In the genomic region with DNA sequence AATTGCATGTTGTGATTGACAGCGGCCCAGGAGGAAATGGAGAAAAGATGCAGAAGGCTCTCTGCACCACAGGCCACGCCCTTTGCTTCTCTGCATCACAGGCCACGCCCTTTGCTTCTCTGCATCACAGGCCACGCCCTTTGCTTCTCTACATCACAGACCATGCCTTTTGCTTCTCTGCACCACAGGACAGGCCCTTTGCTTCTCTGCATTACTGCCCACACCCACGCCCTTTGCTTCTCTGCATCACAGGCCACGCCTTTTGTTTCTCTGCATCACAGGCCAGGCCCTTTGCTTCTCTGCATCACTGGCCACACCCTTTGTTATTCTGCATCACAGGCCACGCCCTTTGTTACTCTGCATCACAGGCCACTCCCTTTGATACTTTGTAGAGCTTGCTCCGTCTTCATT, we compare ENCODE assay signal across 21 mouse cellular contexts.
DNase-seq lines count a peak whose midpoint lies in the region; ATAC-seq lines count a peak whose summit lies in the region.
"Had no signal": no experiment of that assay in that cellular context is flagged by ENCODE, and none has a peak within 500 bp of the region (broad histone marks: within the 10 kb centered on the region; RNA-seq: fewer than 3 reads in every experiment).

No protein-coding gene starts in this region.

- no peaks in the 10 kb centered on the region for H3K27me3 ChIP-seq in liver, embryonic 11.5 days (replicated peaks; ENCODE audit: control insufficient read depth, insufficient read depth, low read length)
- H3K27me3 ChIP-seq: forebrain, embryonic 13.5 days; limb, embryonic 13.5 days; midbrain, embryonic 13.5 days had no signal

- H3K4me1 ChIP-seq in liver, embryonic 11.5 days (replicated peaks; ENCODE audit: control insufficient read depth, insufficient read depth, low read length), result no peaks in the 10 kb centered on the region
- H3K4me1 ChIP-seq: limb, embryonic 13.5 days had no signal

- peak; percentile 31; the same call in 1 of the 2 replicates for ATAC-seq in liver, embryonic 11.5 days (replicated peaks; ENCODE audit: low FRiP score)
- ATAC-seq in common myeloid progenitor, adult 5-6 weeks (replicated peaks; ENCODE audit: low read depth, poor library complexity, severe bottlenecking), result peak; percentile 83
- ATAC-seq: forebrain, embryonic 13.5 days; midbrain, embryonic 13.5 days had no signal

- H3K4me3 ChIP-seq in liver, embryonic 11.5 days (ENCODE audit: low read depth, low read length), result no peak overlapping the region
- H3K4me3 ChIP-seq: embryonic facial prominence, embryonic 10.5 days; forebrain, embryonic 13.5 days; layer of hippocampus, adult 2 months; limb, embryonic 13.5 days; midbrain, embryonic 13.5 days had no signal

- H3K9ac ChIP-seq in liver, embryonic 11.5 days (ENCODE audit: low read depth, low read length), result no peak overlapping the region
- H3K9ac ChIP-seq: forebrain, embryonic 13.5 days; limb, embryonic 13.5 days; midbrain, embryonic 13.5 days had no signal

- WGBS in liver, embryonic 11.5 days, result 81% methylated on average over 8 of the region's 8 CpGs

- H3K4me2 ChIP-seq in liver, embryonic 11.5 days, result no peak overlapping the region
- H3K4me2 ChIP-seq: forebrain, embryonic 13.5 days; limb, embryonic 13.5 days; midbrain, embryonic 13.5 days had no signal

- no peak overlapping the region for H3K27ac ChIP-seq in liver, embryonic 11.5 days (ENCODE audit: low read depth, low read length)
- H3K27ac ChIP-seq: embryonic facial prominence, embryonic 10.5 days; forebrain, embryonic 13.5 days; kidney, postnatal 0 days; layer of hippocampus, adult 2 months; limb, embryonic 13.5 days; midbrain, embryonic 13.5 days had no signal

- no peaks in the 10 kb centered on the region for H3K36me3 ChIP-seq in liver, embryonic 11.5 days (ENCODE audit: control insufficient read depth, insufficient read depth, low read length)
- H3K36me3 ChIP-seq: embryonic facial prominence, embryonic 10.5 days; G1E; limb, embryonic 13.5 days; midbrain, embryonic 13.5 days had no signal

- DNase-seq in liver, embryonic 11.5 days (ENCODE audit: low spot score), result no peak
- no peak for DNase-seq in liver
- DNase-seq in CD4-positive, CD25-positive, alpha-beta regulatory T cell, adult 2 months (ENCODE audit: low read depth, low spot score), result peak; percentile 64
- peak; percentile 43 for DNase-seq in naive thymus-derived CD4-positive, alpha-beta T cell, adult 2 months (ENCODE audit: low read depth)
- no peak for DNase-seq in spleen, postnatal 36 days (ENCODE audit: low spot score in 2 of 2)
- DNase-seq in left cerebral cortex, postnatal 36 days (ENCODE audit: low spot score in 2 of 2), result no peak
- DNase-seq in layer of hippocampus, postnatal 10 days (ENCODE audit: low spot score in 2 of 2), result no peak
- DNase-seq: adrenal gland, postnatal 25 days; cerebellum, adult 18-20 months; cerebellum, postnatal 36 days; lung, adult 18-20 months; lung, postnatal 4 days; right cerebral cortex, postnatal 14 days had no signal

- intact Hi-C loops in left cerebral cortex, postnatal 36 days (cut with DNase I), result no loop called here

- H3K9me3 ChIP-seq in liver, embryonic 11.5 days (ENCODE audit: control insufficient read depth, low read length), result no peaks in the 10 kb centered on the region
- H3K9me3 ChIP-seq: embryonic facial prominence, embryonic 10.5 days; forebrain, embryonic 13.5 days; limb, embryonic 13.5 days; midbrain, embryonic 13.5 days had no signal

Comparison
In these comparisons a context has a peak if more than half of its experiments do, and no peak if none do; other contexts are left out.
1. DNase-seq: peak in CD4-positive, CD25-positive, alpha-beta regulatory T cell, adult 2 months (single experiment) and naive thymus-derived CD4-positive, alpha-beta T cell, adult 2 months (single experiment); none in liver, embryonic 11.5 days (single experiment), liver (single experiment), spleen, postnatal 36 days (0 of 2), left cerebral cortex, postnatal 36 days (0 of 2) and layer of hippocampus, postnatal 10 days (0 of 2).